Mouse (Mus musculus): ENCODE results near the gene Prkcb. TPM values are rescaled to one million over a fixed set of nuclear protein-coding genes. Genes with fewer than 3 reads are reported as not detected.

Gene Prkcb
- total and polyA plus RNA-seq, 3 experiments, result 3.6 to 4.5 (median 3.8) TPM

GRCm38 (mm10) chr7:122344656-122345055 is 56.1 kb downstream of the Prkcb start:
- Histone ChIP-seq H3K79me2 (replicated peaks; ENCODE audit: control insufficient read depth, insufficient read depth, low read length) (no peaks in the 10 kb centered on the region), H3K27me3 (ENCODE audit: control insufficient read depth, insufficient read depth, low read length) (no peaks in the 10 kb centered on the region), H3K9ac (ENCODE audit: low read depth, low read length) (no peak overlapping the region), H3K27ac (no peak overlapping the region), H3K4me3 (no peak overlapping the region), H3K4me1 (ENCODE audit: control insufficient read depth, insufficient read depth, low read length) (no peaks in the 10 kb centered on the region), H3K36me3 (ENCODE audit: control insufficient read depth, insufficient read depth, low read length) (no peaks in the 10 kb centered on the region)
- DNase-seq, result no peak
- 46% methylated on average over 7 of the region's 7 CpGs for WGBS
- TF ChIP-seq EP300 (IDR thresholded peaks at IDR 0.05; ENCODE audit: insufficient read depth, low read depth, low read length) (no peak), POLR2A (IDR thresholded peaks at IDR 0.05; ENCODE audit: insufficient read depth, low read depth, low read length) (no peak), CTCF (IDR thresholded peaks at IDR 0.05) (no peak)
- intact Hi-C loops (cut with DNase I), result no loop called here

- Histone ChIP-seq H3K4me3 (no peak overlapping the region), H3K27ac (no peak overlapping the region), H3K9ac (ENCODE audit: low read depth, low read length) (no peak overlapping the region), H3K79me2 (replicated peaks; ENCODE audit: control insufficient read depth, insufficient read depth, low read length) (no peaks in the 10 kb centered on the region), H3K27me3 (ENCODE audit: control insufficient read depth, insufficient read depth, low read length) (no peaks in the 10 kb centered on the region), H3K4me1 (ENCODE audit: control insufficient read depth, insufficient read depth, low read length) (no peaks in the 10 kb centered on the region), H3K36me3 (ENCODE audit: control insufficient read depth, insufficient read depth, low read length) (no peaks in the 10 kb centered on the region)
- TF ChIP-seq EP300 (IDR thresholded peaks at IDR 0.05; ENCODE audit: insufficient read depth, low read depth, low read length) (no peak), POLR2A (IDR thresholded peaks at IDR 0.05; ENCODE audit: insufficient read depth, low read depth, low read length) (no peak), CTCF (IDR thresholded peaks at IDR 0.05) (no peak)
- no peak for DNase-seq
- intact Hi-C loops (cut with DNase I), result no loop called here
- WGBS, result 43% methylated on average over 14 of the region's 14 CpGs
Observed at GRCm38 (mm10) chr7:122346251-122347242, 58.0 kb downstream of the Prkcb start.

GRCm38 (mm10) chr7:122347433-122347832 is 58.9 kb downstream of the Prkcb start:
- TF ChIP-seq CTCF (IDR thresholded peaks at IDR 0.05) (no peak), EP300 (IDR thresholded peaks at IDR 0.05; ENCODE audit: insufficient read depth, low read depth, low read length) (no peak), POLR2A (IDR thresholded peaks at IDR 0.05; ENCODE audit: insufficient read depth, low read depth, low read length) (no peak)
- intact Hi-C loops (cut with DNase I), result no loop called here
- Histone ChIP-seq H3K27ac (no peak overlapping the region), H3K4me3 (no peak overlapping the region), H3K9ac (ENCODE audit: low read depth, low read length) (no peak overlapping the region), H3K27me3 (ENCODE audit: control insufficient read depth, insufficient read depth, low read length) (no peaks in the 10 kb centered on the region), H3K36me3 (ENCODE audit: control insufficient read depth, insufficient read depth, low read length) (no peaks in the 10 kb centered on the region), H3K4me1 (ENCODE audit: control insufficient read depth, insufficient read depth, low read length) (no peaks in the 10 kb centered on the region), H3K79me2 (replicated peaks; ENCODE audit: control insufficient read depth, insufficient read depth, low read length) (no peaks in the 10 kb centered on the region)
- no peak for DNase-seq
- 48% methylated on average over 3 of the region's 3 CpGs for WGBS

GRCm38 (mm10) chr7:122349961-122350360 is 61.4 kb downstream of the Prkcb start:
- WGBS, result 82% methylated on average over 5 of the region's 5 CpGs

GRCm38 (mm10) chr7:122350741-122351140 is 62.2 kb downstream of the Prkcb start:
- no peaks in the 10 kb centered on the region for H3K27me3 ChIP-seq (ENCODE audit: control insufficient read depth, insufficient read depth, low read length)
- H3K27ac ChIP-seq, result no peak overlapping the region
- H3K36me3 ChIP-seq (ENCODE audit: control insufficient read depth, insufficient read depth, low read length), result no peaks in the 10 kb centered on the region
- no peaks in the 10 kb centered on the region for H3K4me1 ChIP-seq (ENCODE audit: control insufficient read depth, insufficient read depth, low read length)
- 52% methylated on average over 2 of the region's 2 CpGs for WGBS
- H3K9ac ChIP-seq (ENCODE audit: low read depth, low read length), result no peak overlapping the region
- no peak overlapping the region for H3K4me3 ChIP-seq
- no peak for DNase-seq
- intact Hi-C loops (cut with DNase I), result no loop called here
- TF ChIP-seq EP300 (IDR thresholded peaks at IDR 0.05; ENCODE audit: insufficient read depth, low read depth, low read length) (no peak), POLR2A (IDR thresholded peaks at IDR 0.05; ENCODE audit: insufficient read depth, low read depth, low read length) (no peak), CTCF (IDR thresholded peaks at IDR 0.05) (no peak)
- H3K79me2 ChIP-seq (replicated peaks; ENCODE audit: control insufficient read depth, insufficient read depth, low read length), result no peaks in the 10 kb centered on the region

More at GRCm38 (mm10) chr7:122349961-122350360, 61.4 kb downstream of the Prkcb start:
- Histone ChIP-seq H3K4me3 (no peak overlapping the region), H3K27me3 (ENCODE audit: control insufficient read depth, insufficient read depth, low read length) (no peaks in the 10 kb centered on the region), H3K27ac (no peak overlapping the region), H3K79me2 (replicated peaks; ENCODE audit: control insufficient read depth, insufficient read depth, low read length) (no peaks in the 10 kb centered on the region), H3K9ac (ENCODE audit: low read depth, low read length) (no peak overlapping the region), H3K36me3 (ENCODE audit: control insufficient read depth, insufficient read depth, low read length) (no peaks in the 10 kb centered on the region), H3K4me1 (ENCODE audit: control insufficient read depth, insufficient read depth, low read length) (no peaks in the 10 kb centered on the region)
- TF ChIP-seq CTCF (IDR thresholded peaks at IDR 0.05) (no peak), POLR2A (IDR thresholded peaks at IDR 0.05; ENCODE audit: insufficient read depth, low read depth, low read length) (no peak), EP300 (IDR thresholded peaks at IDR 0.05; ENCODE audit: insufficient read depth, low read depth, low read length) (no peak)
- intact Hi-C loops (cut with DNase I), result no loop called here
- DNase-seq, result no peak

DNA sequence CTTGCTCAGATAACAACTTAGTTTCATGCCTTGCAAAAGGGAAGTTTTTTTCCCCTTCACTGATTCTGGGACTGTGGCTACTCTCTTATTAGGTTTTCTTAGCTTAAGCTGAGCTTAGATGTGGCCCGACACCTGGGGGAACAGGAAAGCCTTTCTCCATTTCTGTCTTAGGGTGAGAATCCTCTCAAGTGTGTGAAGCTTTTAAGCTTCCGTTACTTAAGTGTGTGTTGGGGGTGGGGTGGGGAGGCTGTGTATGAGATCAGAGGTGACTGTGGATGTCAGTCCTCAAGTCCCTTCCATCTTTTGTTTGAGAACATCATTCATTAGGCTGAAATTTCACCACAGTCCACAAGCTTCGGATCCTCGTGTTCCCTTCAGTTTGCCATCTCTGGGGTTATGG is 63.3 kb downstream of the Prkcb start:
- no peak for TF ChIP-seq CTCF (IDR thresholded peaks at IDR 0.05)
- TF ChIP-seq EP300 (IDR thresholded peaks at IDR 0.05; ENCODE audit: insufficient read depth, low read depth, low read length), result no peak
- TF ChIP-seq POLR2A (IDR thresholded peaks at IDR 0.05; ENCODE audit: insufficient read depth, low read depth, low read length), result no peak
- DNase-seq, result no peak
- Histone ChIP-seq H3K36me3 (ENCODE audit: control insufficient read depth, insufficient read depth, low read length) (no peaks in the 10 kb centered on the region), H3K27ac (no peak overlapping the region), H3K4me3 (no peak overlapping the region), H3K4me1 (ENCODE audit: control insufficient read depth, insufficient read depth, low read length) (no peaks in the 10 kb centered on the region), H3K9ac (ENCODE audit: low read depth, low read length) (no peak overlapping the region), H3K79me2 (replicated peaks; ENCODE audit: control insufficient read depth, insufficient read depth, low read length) (no peaks in the 10 kb centered on the region), H3K27me3 (ENCODE audit: control insufficient read depth, insufficient read depth, low read length) (no peaks in the 10 kb centered on the region)
- intact Hi-C loops (cut with DNase I), result no loop called here
- 84% methylated on average over 4 of the region's 4 CpGs for whole genome bisulfite sequencing

Measured in heart, adult 2 months (tissue).